Mouse (Mus musculus) monocyte, adult 5-6 weeks (primary cell): ENCODE measurements around the gene Polr3e. TPM values are rescaled to one million over a fixed set of nuclear protein-coding genes. Genes with fewer than 3 reads are reported as not detected.
"Not testable (repeated sequence)": the region's sequence is repeated elsewhere in the genome, so short reads cannot be mapped to it uniquely, and the experiment has no call there.

Experiments used
- ATAC-seq: fragments of 153-309, 156-312 bp; replicated peaks from 2 replicates; pipeline ENCODE4 v1.8.0; 2017; ENCODE audit warnings: mild to moderate bottlenecking; ENCODE audit not compliant: low TSS enrichment, insufficient number of reproducible peaks, severe bottlenecking, poor library complexity, low FRiP score
- total RNA-seq: library from RNA; stranded (forward); fragments of 200-1000, 200-491, 200-594 nt; gene quantifications from 3 replicates; pipeline ENCODE4 v1.2.3, GENCODE M21; 2017

The Polr3e gene
- total RNA-seq, 1 experiment from 2014 or later: 14.8 TPM

GRCm38 (mm10) chr7:120900191-120900590, 17.4 kb upstream of the Polr3e start:
- no peak for ATAC-seq

DNA sequence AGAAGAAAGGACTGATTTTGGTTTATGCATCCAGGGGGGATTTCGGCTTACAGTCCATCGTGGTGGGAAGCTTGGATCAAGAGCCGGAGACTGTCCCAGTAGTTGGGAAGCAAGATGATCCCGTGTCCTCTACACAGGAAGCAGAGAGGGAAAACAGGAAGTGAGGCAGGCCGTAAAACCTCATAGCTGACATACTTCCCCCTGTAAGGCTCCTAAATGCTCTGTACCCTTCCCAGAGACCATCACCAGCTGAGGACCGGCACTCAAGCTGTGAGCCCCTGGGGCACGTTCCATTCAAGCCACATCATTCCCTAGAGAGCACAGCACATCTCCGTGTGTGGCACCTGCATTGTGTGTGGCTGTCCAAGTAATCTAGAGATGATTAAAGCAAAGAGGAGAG, 15.8 kb upstream of the Polr3e start:
- no peak for ATAC-seq

- ATAC-seq: no peak
Measured at GRCm38 (mm10) chr7:120902931-120903330, 14.6 kb upstream of the Polr3e start.

DNA sequence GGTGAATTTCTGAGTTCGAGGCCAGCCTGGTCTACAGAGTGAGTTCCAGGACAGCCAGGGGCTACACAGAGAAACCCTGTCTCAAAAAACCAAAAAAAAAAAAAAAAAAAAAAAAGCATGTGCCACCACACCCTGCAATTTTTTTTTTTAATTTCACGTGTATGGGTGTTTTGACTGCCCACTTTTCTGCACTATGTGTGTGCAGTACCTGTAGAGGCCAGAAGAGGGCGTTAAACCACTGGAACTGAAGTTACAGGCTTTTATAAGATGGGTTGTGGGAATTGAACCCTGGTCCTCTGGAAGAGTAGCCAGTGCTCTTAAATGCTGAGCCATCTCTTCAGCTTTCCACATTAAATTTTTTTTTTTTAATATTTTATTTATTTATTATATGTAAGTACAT, 7.4 kb upstream of the Polr3e start:
- ATAC-seq: not testable (repeated sequence)

DNA sequence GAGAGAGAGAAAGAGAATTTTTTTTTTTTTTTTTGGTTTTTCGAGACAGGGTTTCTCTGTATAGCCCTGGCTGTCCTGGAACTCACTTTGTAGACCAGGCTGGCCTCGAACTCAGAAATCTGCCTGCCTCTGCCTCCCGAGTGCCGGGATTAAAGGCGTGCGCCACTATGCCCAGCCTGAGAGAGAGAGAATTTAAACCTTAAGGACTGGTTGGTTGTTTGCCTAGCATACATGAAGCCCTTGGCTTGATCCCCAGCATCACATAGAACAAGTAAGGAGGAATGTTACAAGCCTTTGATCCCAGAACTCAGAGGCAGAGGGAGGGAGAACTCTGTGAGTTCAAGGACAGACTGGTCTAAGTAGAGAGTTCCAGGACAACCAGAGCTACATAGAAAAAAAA, 6.3 kb upstream of the Polr3e start:
- ATAC-seq: not testable (repeated sequence)

- no peak for ATAC-seq
Measured at GRCm38 (mm10) chr7:120913332-120913731, 4.2 kb upstream of the Polr3e start.

- ATAC-seq: no peak
Measured at GRCm38 (mm10) chr7:120916262-120916875, 1.2 kb upstream of the Polr3e start.

GRCm38 (mm10) chr7:120917279-120917591, 309 bp upstream of the Polr3e start:
- no peak for ATAC-seq

GRCm38 (mm10) chr7:120918526-120918962, 1.0 kb downstream of the Polr3e start:
- ATAC-seq: peak; percentile 73

- ATAC-seq: no peak
Measured at GRCm38 (mm10) chr7:120933110-120933509, 15.6 kb downstream of the Polr3e start.

GRCm38 (mm10) chr7:120933680-120934195, 16.2 kb downstream of the Polr3e start:
- ATAC-seq: no peak

DNA sequence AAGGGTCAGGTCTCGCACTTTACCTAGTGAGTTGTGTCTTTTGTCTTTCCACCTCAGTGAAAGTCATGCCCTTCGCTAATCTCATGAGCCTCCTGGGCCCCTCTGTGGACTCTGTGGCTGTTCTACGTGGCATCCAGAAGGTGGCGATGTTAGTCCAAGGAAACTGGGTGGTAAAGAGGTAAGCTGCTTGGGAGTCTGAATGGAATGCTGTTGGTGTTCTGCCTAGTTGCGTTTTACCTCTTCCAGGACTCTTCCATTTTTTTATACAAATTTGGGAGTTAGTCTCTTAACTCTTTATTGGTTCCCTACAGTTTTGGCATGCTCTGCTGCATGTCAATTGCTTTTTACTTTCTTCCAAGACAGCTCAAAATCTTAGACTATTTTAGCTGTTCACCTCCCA, 17.2 kb downstream of the Polr3e start:
- ATAC-seq: no peak; the same call in 1 of the 2 replicates

GRCm38 (mm10) chr7:120936522-120936921, 19.0 kb downstream of the Polr3e start:
- ATAC-seq: no peak

DNA sequence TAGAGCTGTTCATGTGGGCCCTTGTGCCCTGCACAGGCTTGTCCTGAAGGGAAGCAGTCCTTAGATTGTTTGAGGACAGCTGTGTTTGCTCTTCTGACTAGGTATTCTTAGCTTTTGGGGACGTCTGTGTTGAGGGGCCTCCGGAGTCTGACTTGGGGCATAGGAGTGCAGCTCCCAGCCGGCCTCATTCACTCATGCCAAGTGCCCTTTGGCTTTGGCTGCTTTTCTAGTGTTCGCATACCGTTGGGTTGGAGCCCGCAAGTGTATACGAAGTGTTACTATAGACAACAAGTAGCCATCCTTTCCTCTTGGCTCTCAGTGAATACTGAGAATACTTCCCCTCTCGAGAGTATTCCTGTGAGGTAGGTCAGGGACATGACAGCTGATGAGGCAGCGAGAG, 20.7 kb downstream of the Polr3e start:
- no peak for ATAC-seq

- ATAC-seq: no peak
Measured at GRCm38 (mm10) chr7:120940343-120940742, 22.8 kb downstream of the Polr3e start.

- ATAC-seq: no peak
Measured at GRCm38 (mm10) chr7:120941214-120941613, 23.7 kb downstream of the Polr3e start.

GRCm38 (mm10) chr7:120942506-120942905, 25.0 kb downstream of the Polr3e start:
- ATAC-seq: no peak

DNA sequence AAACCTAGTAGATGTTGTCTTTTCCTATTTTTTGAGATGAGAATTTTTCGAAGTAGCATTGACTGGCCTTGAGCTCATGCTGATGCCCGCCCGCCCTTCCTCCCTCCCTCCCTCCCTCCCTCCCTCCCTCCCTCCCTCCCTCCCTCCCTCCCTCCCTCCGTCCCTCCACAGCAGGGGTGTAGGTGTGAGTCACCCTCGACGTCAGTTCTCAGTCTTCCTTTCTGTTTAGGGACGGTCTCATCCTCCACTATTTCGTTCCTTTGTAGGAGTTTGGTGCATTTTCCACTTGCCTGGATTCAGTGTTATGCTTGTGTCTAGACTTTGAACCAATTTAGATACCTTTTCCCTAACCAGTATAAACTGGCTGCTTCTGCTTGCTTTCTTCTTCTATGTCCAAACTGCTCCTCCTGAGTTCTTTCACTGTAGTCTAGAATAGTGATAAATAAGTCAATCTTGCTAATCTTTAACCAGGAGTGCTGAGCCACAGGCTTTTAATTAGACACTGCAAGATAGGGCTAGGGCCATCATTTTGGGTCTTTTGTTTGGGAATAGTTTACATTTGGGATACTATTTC, 26.5 kb downstream of the Polr3e start:
- no peak for ATAC-seq

- ATAC-seq: not testable (repeated sequence)
Measured at GRCm38 (mm10) chr7:120953591-120953990, 36.0 kb downstream of the Polr3e start.

GRCm38 (mm10) chr7:120960116-120960515, 42.6 kb downstream of the Polr3e start:
- no peak for ATAC-seq
